Mouse (Mus musculus) forelimb bud, embryonic 11.5 days (tissue): Measurements from ENCODE around the gene 1700011M02Rik.
"Not testable (repeated sequence)": the region's sequence is repeated elsewhere in the genome, so short reads cannot be mapped to it uniquely, and the experiment has no call there.

ENCODE experiments used
- DNase-seq: peaks from one replicate; pipeline ENCODE4 v3.0.0-alpha.2; 2012; ENCODE audit warnings: low read depth, low spot score

The 1700011M02Rik gene

GRCm38 (mm10) chrX:102908587-102908986 lies at the start of gene 1700011M02Rik, which contains the start of gene Dmrtc1a:
Gene 1700011M02Rik (plus strand): TSS chrX:102908905.
Gene Dmrtc1a (minus strand): TSS chrX:102908687.
- DNase-seq, result not testable (repeated sequence)

GRCm38 (mm10) chrX:102867871-102868270 lies 40.8 kb upstream of the 1700011M02Rik start, which contains the start of gene 1700031F05Rik:
Gene 1700031F05Rik (minus strand): TSS chrX:102867971.
- DNase-seq, result no peak

- not testable (repeated sequence) for DNase-seq
Measured at GRCm38 (mm10) chrX:102914823-102915222, 6.1 kb downstream of the 1700011M02Rik start.

GRCm38 (mm10) chrX:102926707-102927106 lies 18.0 kb downstream of the 1700011M02Rik start:
- not testable (repeated sequence) for DNase-seq

GRCm38 (mm10) chrX:102928072-102928471 lies 19.4 kb downstream of the 1700011M02Rik start, which contains the start of gene 1700018G05Rik:
Gene 1700018G05Rik (plus strand): TSS chrX:102928372.
- DNase-seq, result not testable (repeated sequence)

GRCm38 (mm10) chrX:102932992-102933570 lies 24.4 kb downstream of the 1700011M02Rik start:
- DNase-seq, result no peak

GRCm38 (mm10) chrX:102933571-102934394 lies 25.1 kb downstream of the 1700011M02Rik start:
- DNase-seq, result peak; percentile 41

GRCm38 (mm10) chrX:102934395-102934764 lies 25.7 kb downstream of the 1700011M02Rik start:
- DNase-seq, result no peak

GRCm38 (mm10) chrX:102936743-102937142 lies 28.0 kb downstream of the 1700011M02Rik start:
- DNase-seq, result no peak

- DNase-seq, result not testable (repeated sequence)
Measured at GRCm38 (mm10) chrX:102950136-102950535, 41.4 kb downstream of the 1700011M02Rik start.

- peak; percentile 27 for DNase-seq
Measured at GRCm38 (mm10) chrX:102958917-102959316, 50.2 kb downstream of the 1700011M02Rik start.
